Mouse (Mus musculus): ENCODE data around the gene Bpifb4. TPM values are rescaled to one million over a fixed set of nuclear protein-coding genes. Genes with fewer than 3 reads are reported as not detected.

The Bpifb4 gene
- total RNA-seq (2023): not detected

GRCm38 (mm10) chr2:153937843-153938242 is at the start of gene Bpifb4:
Bpifb4 (plus strand) TSS chr2:153938212.

GRCm38 (mm10) chr2:153900088-153900487 is 37.9 kb upstream of the Bpifb4 start, which contains the start of gene Bpifb6:
Bpifb6 (plus strand) TSS chr2:153900388.

DNA sequence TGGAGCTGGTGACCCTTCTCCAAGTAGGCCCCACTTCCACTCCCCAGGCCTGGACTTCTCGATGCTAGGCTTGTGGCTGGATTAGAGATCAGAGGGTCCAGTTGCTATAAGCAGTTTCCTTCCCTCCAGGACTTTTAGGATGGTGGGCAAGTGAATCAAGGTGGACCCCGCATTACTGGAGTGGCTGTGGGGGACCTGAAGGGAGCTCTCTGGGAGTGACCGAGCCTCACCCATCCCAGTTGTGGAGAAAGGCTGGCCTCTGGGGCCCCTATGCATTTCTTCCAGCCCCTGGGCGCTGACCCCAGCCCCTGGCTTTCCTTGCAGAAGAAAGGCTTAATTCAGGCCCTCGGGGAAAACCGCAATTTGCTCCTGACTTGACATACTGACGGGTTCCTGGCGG is 20.1 kb upstream of the Bpifb4 start, which contains the start of gene Bpifb3:
TSS of gene Bpifb3 (plus strand) at position 301 of the 400 bp plus-strand sequence.

DNA sequence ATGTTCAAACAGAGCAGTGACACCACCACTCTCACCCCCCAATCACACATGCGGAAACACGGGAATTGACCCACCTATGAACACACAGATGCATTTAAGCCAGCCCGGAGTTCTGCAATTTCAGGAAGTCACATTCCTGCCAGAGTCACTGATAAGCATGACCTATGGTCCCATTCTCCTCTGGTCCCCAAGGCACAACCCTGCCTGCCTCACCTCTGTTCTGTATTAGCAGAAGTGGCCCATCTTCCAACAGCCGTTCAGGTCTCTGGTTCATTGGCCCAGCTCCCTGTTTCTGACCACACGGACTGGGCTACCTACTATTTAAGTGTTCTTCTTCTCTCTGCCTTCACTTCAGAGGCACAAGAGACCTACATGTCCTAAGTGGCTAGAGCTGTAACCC is 36.6 kb downstream of the Bpifb4 start, which contains the start of gene Bpifa6:
TSS of gene Bpifa6 (plus strand) at position 364 of the 400 bp plus-strand sequence.

GRCm38 (mm10) chr2:154007965-154008364 is 70.0 kb downstream of the Bpifb4 start, which contains the start of gene Bpifa2:
Bpifa2 (plus strand) TSS chr2:154008265.

Other genes starting within 250 kb of the Bpifb4 start
- not detected for gene Dnmt3c, start 241.6 kb upstream of the Bpifb4 start, total RNA-seq (2023)
- gene Mapre1, start 196.9 kb upstream of the Bpifb4 start, total RNA-seq (2023): 127 TPM
- gene Efcab8, start 158.3 kb upstream of the Bpifb4 start, total RNA-seq (2023): 1.0 TPM
- not detected for gene Sun5, start 67.1 kb upstream of the Bpifb4 start, total RNA-seq (2023)
- gene Bpifb2, start 63.2 kb upstream of the Bpifb4 start, total RNA-seq (2023): not detected
- gene Bpifb6, start 37.8 kb upstream of the Bpifb4 start, total RNA-seq (2023): not detected
- not detected for gene Bpifb3, start 20.0 kb upstream of the Bpifb4 start, total RNA-seq (2023)
- gene Bpifa6, start 36.7 kb downstream of the Bpifb4 start, total RNA-seq (2023): not detected
- not detected for gene Bpifa2, start 70.1 kb downstream of the Bpifb4 start, total RNA-seq (2023)
- gene Bpifa3, start 192.1 kb downstream of the Bpifb4 start, total RNA-seq (2023): not detected
- not detected for gene Bpifa1, start 204.7 kb downstream of the Bpifb4 start, total RNA-seq (2023)
- not detected for gene Bpifa5, start 224.4 kb downstream of the Bpifb4 start, total RNA-seq (2023)